Comparison of ENCODE assay signal across 12 mouse cellular contexts in genomic region chr5:115234519-115234918, GRCm38 (mm10). TPM values are rescaled to one million over a fixed set of nuclear protein-coding genes. Genes with fewer than 3 reads are reported as not detected.
A peak's percentile ranks its signal among the peaks of the same experiment; 100 is the strongest.
DNase-seq lines count a peak whose midpoint lies in the region; ATAC-seq and TF ChIP-seq lines count a peak whose summit lies in the region.
"Had no signal": no experiment of that assay in that cellular context is flagged by ENCODE, and none has a peak within 500 bp of the region (broad histone marks: within the 10 kb centered on the region; RNA-seq: fewer than 3 reads in every experiment).

No protein-coding gene starts in this region.

- intact Hi-C loops in gastrocnemius, adult 2 months (cut with DNase I): no loop called here
- intact Hi-C loops in gastrocnemius, postnatal 36 days (cut with DNase I): loop anchor here (10.0 kb wide), 1 partner anchor 260 kb away; the partner anchor contains the start of gene Hnf1a

- no peaks in the 10 kb centered on the region for H3K9me3 ChIP-seq in liver, embryonic 13.5 days (replicated peaks)
- no peaks in the 10 kb centered on the region for H3K9me3 ChIP-seq in liver, embryonic 12.5 days (replicated peaks)
- H3K9me3 ChIP-seq in ES-Bruce4 (replicated peaks; ENCODE audit: control insufficient read depth, insufficient read depth, low read length, poor library complexity, severe bottlenecking): no peaks in the 10 kb centered on the region
- H3K9me3 ChIP-seq: heart, embryonic 15.5 days had no signal

- ATAC-seq in liver, embryonic 13.5 days (ENCODE audit: low read depth): no peak
- ATAC-seq in liver, embryonic 12.5 days: no peak

- WGBS in liver, embryonic 13.5 days (ENCODE audit: insufficient replicate concordance): 81% methylated on average over 6 of the region's 6 CpGs
- WGBS in liver, embryonic 12.5 days (ENCODE audit: insufficient replicate concordance): 65% methylated on average over 6 of the region's 6 CpGs

- peak overlapping the region; percentile 90; the same call in 1 of the 2 replicates for H3K4me2 ChIP-seq in liver, embryonic 13.5 days
- no peak overlapping the region for H3K4me2 ChIP-seq in liver, embryonic 12.5 days

- H3K36me3 ChIP-seq in liver, embryonic 13.5 days: no peaks in the 10 kb centered on the region
- peaks cover under 1% of the 10 kb centered on the region; the same call in 1 of the 2 replicates for H3K36me3 ChIP-seq in liver, embryonic 12.5 days
- H3K36me3 ChIP-seq in ES-Bruce4 (ENCODE audit: control insufficient read depth, insufficient read depth, low read length, poor library complexity, severe bottlenecking): no peaks in the 10 kb centered on the region
- H3K36me3 ChIP-seq: heart, embryonic 15.5 days had no signal

- TF ChIP-seq CTCF in gastrocnemius, adult 2 months (IDR thresholded peaks at IDR 0.05): no peak
- no peak for TF ChIP-seq CTCF in ES-Bruce4 (IDR thresholded peaks at IDR 0.05; ENCODE audit: low read depth, low read length)

- no peak overlapping the region for H3K27ac ChIP-seq in gastrocnemius, adult 2 months
- H3K27ac ChIP-seq in liver, embryonic 13.5 days: no peak overlapping the region
- H3K27ac ChIP-seq in liver, embryonic 12.5 days: no peak overlapping the region
- no peak overlapping the region for H3K27ac ChIP-seq in ES-Bruce4 (ENCODE audit: insufficient read depth, low read length)
- H3K27ac ChIP-seq: kidney, postnatal 0 days had no signal

- H3K27me3 ChIP-seq in liver, embryonic 13.5 days: peaks cover 49% of the 10 kb centered on the region
- H3K27me3 ChIP-seq in liver, embryonic 12.5 days (replicated peaks): peaks cover 51% of the 10 kb centered on the region
- H3K27me3 ChIP-seq in ES-Bruce4 (ENCODE audit: control insufficient read depth, insufficient read depth, low read length, poor library complexity, severe bottlenecking): no peaks in the 10 kb centered on the region

- peaks cover 31% of the 10 kb centered on the region for H3K4me1 ChIP-seq in liver, embryonic 13.5 days (replicated peaks)
- peaks cover 28% of the 10 kb centered on the region for H3K4me1 ChIP-seq in liver, embryonic 12.5 days
- H3K4me1 ChIP-seq in ES-Bruce4 (ENCODE audit: control insufficient read depth, insufficient read depth, low read length): peaks cover 2% of the 10 kb centered on the region

- no peak for TF ChIP-seq POLR2A in ES-Bruce4 (IDR thresholded peaks at IDR 0.05; ENCODE audit: insufficient read depth, low read length)

- no peak for TF ChIP-seq EP300 in ES-Bruce4 (IDR thresholded peaks at IDR 0.05; ENCODE audit: insufficient read depth, low read depth, low read length)

- no peak overlapping the region for H3K9ac ChIP-seq in liver, embryonic 13.5 days
- no peak overlapping the region for H3K9ac ChIP-seq in liver, embryonic 12.5 days
- H3K9ac ChIP-seq in ES-Bruce4 (ENCODE audit: low read depth, poor library complexity, severe bottlenecking): 0 out of 2 replicates have a peak overlapping the region, but pooled peaks have one; percentile 57

- peak overlapping the region; percentile 76; the same call in 1 of the 2 replicates for H3K4me3 ChIP-seq in gastrocnemius, adult 2 months
- H3K4me3 ChIP-seq in liver, embryonic 13.5 days (replicated peaks): no peak overlapping the region
- H3K4me3 ChIP-seq in liver, embryonic 12.5 days: no peak overlapping the region
- no peak overlapping the region for H3K4me3 ChIP-seq in ES-Bruce4 (ENCODE audit: low read depth, low read length)

- DNase-seq in gastrocnemius, adult 2 months: no peak
- DNase-seq in gastrocnemius, postnatal 36 days: no peak
- DNase-seq in liver, embryonic 13.5 days: no peak
- peak; percentile 82 for DNase-seq in brain, adult 2 months (ENCODE audit: low read depth, low spot score)
- no peak for DNase-seq in kidney, postnatal 10 days
- DNase-seq in adrenal gland, postnatal 36 days: no peak

RNA-seq across cellular contexts. Expression of gene Pop5, which starts 1.1 kb away (rescaled TPM):
- 10 to 100 TPM; 27.8 to 51.7 TPM for total RNA-seq in gastrocnemius, adult 2 months (2021)
- total RNA-seq in gastrocnemius, postnatal 36 days (2021): 10 to 100 TPM; 27.9 to 28.2 TPM
- 120 and 127 TPM in 2 replicates for polyA plus RNA-seq in liver, embryonic 13.5 days (2015; fragmentation: Nextera tagmentation; extraction: Ambion mirVana)
- 140 and 143 TPM in 2 replicates for polyA plus RNA-seq in liver, embryonic 12.5 days (2016; fragmentation: Nextera tagmentation; extraction: Ambion mirVana)
- polyA plus RNA-seq in ES-Bruce4 (2011; ENCODE audit: insufficient read depth, insufficient read length, low read depth, missing spikeins): 76.1 and 79.9 TPM in 2 replicates
- total RNA-seq in adrenal gland, postnatal 36 days (2021): 10 to 100 TPM; 76.3 to 85.9 TPM

RNA-seq across cellular contexts. Expression of gene Rnf10, which starts 38.2 kb away (rescaled TPM):
- 100 to 1,000 TPM; 269 to 274 TPM for total RNA-seq in gastrocnemius, adult 2 months (2021)
- total RNA-seq in gastrocnemius, postnatal 36 days (2021): 100 to 1,000 TPM; 243 to 279 TPM
- 122 and 126 TPM in 2 replicates for polyA plus RNA-seq in liver, embryonic 13.5 days (2015; fragmentation: Nextera tagmentation; extraction: Ambion mirVana)
- polyA plus RNA-seq in liver, embryonic 12.5 days (2016; fragmentation: Nextera tagmentation; extraction: Ambion mirVana): 166 and 172 TPM in 2 replicates
- polyA plus RNA-seq in ES-Bruce4 (2011; ENCODE audit: insufficient read depth, insufficient read length, low read depth, missing spikeins): 180 and 185 TPM in 2 replicates
- total RNA-seq in adrenal gland, postnatal 36 days (2021): 100 to 1,000 TPM; 232 to 275 TPM

RNA-seq across cellular contexts. Expression of gene Cabp1, which starts 40.3 kb away (rescaled TPM):
- total RNA-seq in gastrocnemius, adult 2 months (2021): 1 to 10 TPM in 1 of 2 experiments, under 1 TPM in 1; 0.79 to 1.5 TPM
- 1 to 10 TPM; 1.3 to 1.4 TPM for total RNA-seq in gastrocnemius, postnatal 36 days (2021)
- polyA plus RNA-seq in liver, embryonic 13.5 days (2015; fragmentation: Nextera tagmentation; extraction: Ambion mirVana): not detected in 2 replicates
- polyA plus RNA-seq in liver, embryonic 12.5 days (2016; fragmentation: Nextera tagmentation; extraction: Ambion mirVana): 0.20 and 0.36 TPM in 2 replicates
- 8.1 and 11.4 TPM in 2 replicates for polyA plus RNA-seq in ES-Bruce4 (2011; ENCODE audit: insufficient read depth, insufficient read length, low read depth, missing spikeins)
- total RNA-seq in adrenal gland, postnatal 36 days (2021): 10 to 100 TPM; 34.8 to 42.3 TPM
- total RNA-seq: hematopoietic stem cell, adult 5-6 weeks; megakaryocyte, adult 5-6 weeks had no signal

RNA-seq across cellular contexts. Expression of gene Coq5, which starts 44.9 kb away (rescaled TPM):
- 100 to 1,000 TPM in 1 of 2 experiments, 10 to 100 TPM in 1; 63.8 to 112 TPM for total RNA-seq in gastrocnemius, adult 2 months (2021)
- total RNA-seq in gastrocnemius, postnatal 36 days (2021): 10 to 100 TPM; 86.7 to 87.0 TPM
- 38.1 and 42.0 TPM in 2 replicates for polyA plus RNA-seq in liver, embryonic 13.5 days (2015; fragmentation: Nextera tagmentation; extraction: Ambion mirVana)
- polyA plus RNA-seq in liver, embryonic 12.5 days (2016; fragmentation: Nextera tagmentation; extraction: Ambion mirVana): 43.3 and 46.2 TPM in 2 replicates
- polyA plus RNA-seq in ES-Bruce4 (2011; ENCODE audit: insufficient read depth, insufficient read length, low read depth, missing spikeins): 28.3 and 35.9 TPM in 2 replicates
- 10 to 100 TPM; 54.2 to 61.9 TPM for total RNA-seq in adrenal gland, postnatal 36 days (2021)

Comparison
In these comparisons a context has a peak if more than half of its experiments do, and no peak if none do; other contexts are left out.
1. RNA of gene Cabp1, which starts 40.3 kb away (total RNA-seq): 34.8 to 42.3 TPM in adrenal gland, postnatal 36 days; 0.79 to 1.5 TPM in gastrocnemius, adult 2 months and 1.3 to 1.4 TPM in gastrocnemius, postnatal 36 days; every median in the first group is over 10 times any median in the second.